Mouse (Mus musculus): Measurements from ENCODE around the gene Dlgap4. TPM values are rescaled to one million over a fixed set of nuclear protein-coding genes. Genes with fewer than 3 reads are reported as not detected.

The Dlgap4 gene
- total RNA-seq, 2 experiments from 2014 or later, result 33.5 to 42.8 TPM

Other genes with a start within 250 kb of the Dlgap4 start
- gene Epb41l1, start 192.8 kb upstream of the Dlgap4 start, total RNA-seq (2021), result 10 to 100 TPM; 10.1 to 13.9 TPM
- 10 to 100 TPM; 18.8 to 19.5 TPM for gene Aar2, start 66.1 kb upstream of the Dlgap4 start, total RNA-seq (2021)
- 100 to 1,000 TPM; 274 to 290 TPM for gene Myl9, start 161.7 kb downstream of the Dlgap4 start, total RNA-seq (2021)
- gene Tgif2, start 226.3 kb downstream of the Dlgap4 start, total RNA-seq (2021), result 1 to 10 TPM; 1.8 to 2.4 TPM
- gene 4930518I15Rik, start 244.2 kb downstream of the Dlgap4 start, total RNA-seq (2021), result 1 to 10 TPM; 1.5 to 1.6 TPM
- gene Rab5if, start 249.4 kb downstream of the Dlgap4 start, total RNA-seq (2021), result 100 to 1,000 TPM; 119 to 128 TPM